Mouse (Mus musculus) ZHBTc4 (cell line): ENCODE results near the gene Actr3b.

Experiments used
- DNase-seq: peaks from one replicate; pipeline ENCODE4 v3.0.0-alpha.2; 2011; ENCODE audit warnings: low read depth, low spot score

Actr3b gene

DNA sequence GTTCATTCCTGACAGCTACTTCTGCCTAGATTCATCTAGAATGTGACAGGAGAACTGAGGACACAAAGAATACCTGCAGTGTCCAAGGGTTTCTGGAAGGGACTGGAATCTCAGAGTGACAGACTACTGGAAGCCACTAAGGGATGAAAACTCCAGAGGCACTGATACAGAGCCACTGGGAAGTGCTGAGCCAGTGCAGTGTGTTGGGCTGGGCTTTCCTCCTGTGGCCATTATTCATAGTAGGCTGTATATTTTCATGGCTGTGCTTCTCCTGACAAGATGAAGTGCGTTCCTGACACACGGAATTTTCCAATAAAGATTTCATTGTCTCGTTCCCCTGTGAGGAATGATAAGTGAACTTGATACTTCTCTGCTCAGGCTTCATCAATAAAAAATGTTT lies 126.9 kb downstream of the Actr3b start:
- DNase-seq = no peak

DNA sequence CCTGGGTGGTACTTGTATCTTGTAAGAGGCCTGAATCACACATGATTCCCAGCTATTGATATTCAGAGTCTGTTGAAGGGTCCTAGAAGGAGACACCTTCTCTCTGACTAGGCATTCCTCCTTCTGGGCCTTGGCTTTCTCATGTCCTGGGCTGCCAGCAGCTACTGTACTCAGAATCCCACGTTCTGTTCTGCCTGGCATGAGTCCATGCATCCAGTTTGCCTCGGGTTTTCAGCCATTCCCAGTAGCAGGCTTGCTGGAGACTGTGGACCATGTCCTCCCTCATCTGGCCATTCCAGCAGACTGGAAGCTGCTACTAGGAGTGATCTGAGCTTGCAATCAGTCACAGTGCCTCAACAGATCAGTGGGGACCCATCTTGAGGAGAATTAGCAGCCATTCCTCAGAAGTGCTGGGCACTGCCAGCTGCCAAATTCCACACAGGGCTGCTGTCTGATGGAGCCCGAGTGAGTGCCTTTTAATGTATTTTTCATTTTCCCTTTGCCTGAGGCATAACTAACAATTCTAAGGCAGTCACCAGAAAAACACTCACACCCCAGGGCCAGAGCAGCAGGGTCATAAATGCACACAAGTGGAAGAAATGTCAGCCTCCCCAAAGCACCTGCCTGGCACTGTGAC lies 130.1 kb downstream of the Actr3b start:
- DNase-seq = no peak

DNA sequence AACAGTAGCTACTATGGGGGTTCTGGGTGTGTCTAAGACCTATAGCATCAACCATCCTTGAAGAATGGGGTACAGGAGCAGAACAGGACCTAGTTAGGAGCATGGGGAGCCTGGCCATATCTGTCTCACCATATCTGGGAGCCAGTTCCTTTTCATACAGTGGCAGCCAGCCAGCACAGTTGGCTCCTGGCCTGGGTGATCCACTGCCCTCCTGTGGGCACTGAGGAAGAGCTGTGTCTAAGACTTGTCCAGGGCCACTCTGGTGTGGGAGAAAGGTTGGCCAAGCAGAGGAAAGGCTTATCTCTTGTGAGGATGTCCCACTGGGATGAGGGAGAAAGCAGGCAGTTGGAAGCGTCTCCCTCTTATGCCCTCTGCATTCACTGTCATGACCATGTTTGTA lies 131.5 kb downstream of the Actr3b start:
- no peak for DNase-seq
